Mouse (Mus musculus) cortical plate, adult 2 months (tissue): ENCODE measurements around the gene Gm42517.

Experiments used
- CTCF ChIP-seq: fragments of 200-500 bp; IDR thresholded peaks from 2 replicates; pipeline ENCODE4 v1.5.1; 2011; ENCODE audit warnings: mild to moderate bottlenecking, control low read depth, low read length; ENCODE audit not compliant: insufficient read depth; ENCODE audit errors: extremely low read depth
- POLR2A ChIP-seq: fragments of 200-500 bp; IDR thresholded peaks from 2 replicates; pipeline ENCODE4 v1.6.1; 2011; ENCODE audit warnings: mild to moderate bottlenecking, low read length, control low read depth; ENCODE audit not compliant: insufficient read depth; ENCODE audit errors: extremely low read depth

DNA sequence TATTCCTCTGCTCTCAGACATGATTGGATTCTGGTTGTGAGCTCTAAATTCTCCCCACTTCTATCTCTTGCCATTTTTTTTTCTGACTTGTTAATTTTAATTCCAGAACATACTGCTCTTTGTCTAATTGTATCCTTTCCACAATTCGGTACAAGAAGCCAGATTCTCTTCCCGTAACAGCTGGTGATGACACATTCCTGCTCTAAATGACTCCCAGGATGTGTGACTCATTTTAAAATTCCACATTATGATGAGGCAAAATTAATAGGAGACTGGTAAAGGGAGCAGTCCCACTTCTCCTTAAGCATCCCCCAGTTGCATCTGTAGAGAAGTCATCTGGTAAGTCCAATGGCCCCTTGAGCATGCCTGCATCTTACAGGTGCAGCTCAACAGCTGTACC is 17.9 kb upstream of the Gm42517 start:
- no peak for TF ChIP-seq CTCF
- TF ChIP-seq POLR2A, result no peak
